Mouse (Mus musculus): ENCODE data around the gene Cmtr1.

DNA sequence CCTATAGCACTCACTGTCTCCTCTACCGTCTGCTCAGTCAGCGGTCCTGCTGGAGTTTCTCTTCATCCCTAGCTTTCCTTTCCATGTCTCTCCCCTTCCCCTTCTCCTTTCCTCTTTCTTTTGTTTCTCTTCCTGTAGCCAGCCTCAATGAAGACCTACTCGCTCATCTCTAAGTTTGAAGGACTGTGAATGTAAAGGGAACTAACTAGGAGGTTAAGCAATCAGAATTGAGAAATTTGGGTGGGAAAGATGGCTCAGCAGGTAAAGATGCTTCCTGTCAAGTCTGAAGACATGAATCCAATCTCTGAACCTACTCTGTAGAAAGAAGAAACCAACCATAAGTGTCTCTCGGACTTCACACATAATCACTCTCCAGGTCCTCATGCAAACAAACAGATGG is 12.9 kb downstream of the Cmtr1 start:
- TF ChIP-seq CTCF (conservative IDR thresholded peaks at IDR 0.05; ENCODE audit: insufficient read depth, insufficient read length, low read depth, low read length) = no peak
- no peak for TF ChIP-seq POLR2A (IDR thresholded peaks at IDR 0.05; ENCODE audit: low read depth, low read length)

All from kidney, adult 2 months (tissue).